Mouse (Mus musculus): Measurements from ENCODE around the gene Gba. TPM values are rescaled to one million over a fixed set of nuclear protein-coding genes. Genes with fewer than 3 reads are reported as not detected.

Gene Gba
- polyA plus RNA-seq, 1 experiment from 2014 or later, result 44.0 TPM

- Histone ChIP-seq H3K27ac (peak overlapping the region; percentile 59; the same call in 1 of the 2 replicates), H3K9ac (no peak overlapping the region), H3K36me3 (peaks cover 11% of the 10 kb centered on the region; the same call in 1 of the 2 replicates), H3K27me3 (0 out of 2 replicates have a peak, but pooled peaks cover 2% of the 10 kb centered on the region), H3K9me3 (replicated peaks) (no peaks in the 10 kb centered on the region), H3K4me2 (peak overlapping the region; percentile 25), H3K4me3 (replicated peaks) (no peak overlapping the region), H3K4me1 (peaks cover 40% of the 10 kb centered on the region)
- 41% methylated on average over 6 of the region's 6 CpGs for WGBS
- no peak for ATAC-seq (replicated peaks; ENCODE audit: low FRiP score)
These were observed 29.9 kb downstream of the Gba start for GRCm38 (mm10) chr3:89232614-89233013.

- Histone ChIP-seq H3K36me3 (peaks cover 11% of the 10 kb centered on the region; the same call in 1 of the 2 replicates), H3K9ac (peak overlapping the region; percentile 12; the same call in 1 of the 2 replicates), H3K4me2 (no peak overlapping the region), H3K27ac (peak overlapping the region; percentile 59; the same call in 1 of the 2 replicates), H3K4me3 (replicated peaks) (no peak overlapping the region), H3K9me3 (replicated peaks) (no peaks in the 10 kb centered on the region), H3K27me3 (0 out of 2 replicates have a peak, but pooled peaks cover 2% of the 10 kb centered on the region), H3K4me1 (peaks cover 40% of the 10 kb centered on the region)
- peak; percentile 16; the same call in 1 of the 2 replicates for ATAC-seq (replicated peaks; ENCODE audit: low FRiP score)
- WGBS, result 70% methylated on average over 14 of the region's 14 CpGs
These were observed 30.9 kb downstream of the Gba start for GRCm38 (mm10) chr3:89233562-89234110.

DNA sequence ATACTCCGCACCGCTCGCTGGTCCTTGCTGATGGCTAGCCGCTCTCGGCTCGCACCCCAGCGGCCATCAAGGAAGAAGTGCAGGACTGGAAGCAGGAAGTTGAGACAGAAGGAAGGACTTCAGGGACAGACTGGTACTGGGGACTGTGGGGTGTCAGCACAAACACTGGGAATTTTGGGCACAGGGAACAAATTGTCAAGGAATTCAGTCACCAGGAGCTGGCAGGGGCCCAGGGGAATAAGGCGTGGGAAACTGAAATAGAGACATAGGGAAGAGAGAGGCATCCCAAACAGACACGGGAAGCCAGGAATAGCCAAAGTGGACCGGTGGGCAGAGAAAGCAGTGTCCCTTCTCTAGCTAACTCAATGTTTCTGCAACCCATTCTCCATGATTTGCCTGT, 33.8 kb downstream of the Gba start:
- no peak overlapping the region for H3K9ac ChIP-seq
- no peaks in the 10 kb centered on the region for H3K9me3 ChIP-seq (replicated peaks)
- no peak overlapping the region for H3K27ac ChIP-seq
- peaks cover 11% of the 10 kb centered on the region; the same call in 1 of the 2 replicates for H3K36me3 ChIP-seq
- 90% methylated on average over 10 of the region's 10 CpGs for WGBS
- no peak overlapping the region for H3K4me3 ChIP-seq (replicated peaks)
- no peaks in the 10 kb centered on the region for H3K27me3 ChIP-seq
- no peak overlapping the region for H3K4me2 ChIP-seq
- no peak for ATAC-seq (replicated peaks; ENCODE audit: low FRiP score)
- peaks cover 31% of the 10 kb centered on the region for H3K4me1 ChIP-seq

- Histone ChIP-seq H3K27ac (no peak overlapping the region), H3K27me3 (no peaks in the 10 kb centered on the region), H3K4me1 (peaks cover 26% of the 10 kb centered on the region), H3K4me3 (replicated peaks) (no peak overlapping the region), H3K36me3 (peaks cover 14% of the 10 kb centered on the region), H3K9ac (no peak overlapping the region), H3K9me3 (replicated peaks) (no peaks in the 10 kb centered on the region), H3K4me2 (no peak overlapping the region)
- no peak for ATAC-seq (replicated peaks; ENCODE audit: low FRiP score)
- WGBS, result 92% methylated on average over 21 of the region's 21 CpGs
These were observed 35.0 kb downstream of the Gba start for GRCm38 (mm10) chr3:89237682-89238081.

DNA sequence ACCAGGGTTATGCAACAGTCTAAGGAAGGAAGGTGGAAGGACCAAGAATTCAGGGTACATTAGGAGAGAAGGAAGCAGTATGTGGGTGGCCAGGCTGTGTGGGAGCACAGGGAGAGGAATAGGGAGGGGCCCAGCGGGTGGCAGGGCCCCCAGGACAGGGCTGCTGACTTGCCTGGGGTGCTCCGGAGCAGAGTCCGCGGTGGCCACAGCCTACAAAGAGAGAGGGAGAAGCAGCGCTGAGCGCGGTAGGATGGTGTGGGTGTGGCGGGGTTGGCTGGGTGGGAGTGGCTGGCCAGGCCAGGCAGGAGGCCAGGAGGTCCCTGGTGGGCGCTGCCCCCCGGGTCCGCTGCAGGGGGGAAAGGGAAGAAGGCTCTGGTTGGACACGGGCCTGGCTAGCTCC, 35.8 kb downstream of the Gba start:
- WGBS, result 43% methylated on average over 11 of the region's 12 CpGs
- ATAC-seq (replicated peaks; ENCODE audit: low FRiP score), result peak; percentile 43; the same call in 1 of the 2 replicates
- Histone ChIP-seq H3K4me3 (replicated peaks) (no peak overlapping the region), H3K9ac (no peak overlapping the region), H3K4me1 (peaks cover 26% of the 10 kb centered on the region), H3K36me3 (peaks cover 14% of the 10 kb centered on the region), H3K27me3 (no peaks in the 10 kb centered on the region), H3K4me2 (peak overlapping the region; percentile 15; the same call in 1 of the 2 replicates), H3K27ac (no peak overlapping the region), H3K9me3 (replicated peaks) (no peaks in the 10 kb centered on the region)

DNA sequence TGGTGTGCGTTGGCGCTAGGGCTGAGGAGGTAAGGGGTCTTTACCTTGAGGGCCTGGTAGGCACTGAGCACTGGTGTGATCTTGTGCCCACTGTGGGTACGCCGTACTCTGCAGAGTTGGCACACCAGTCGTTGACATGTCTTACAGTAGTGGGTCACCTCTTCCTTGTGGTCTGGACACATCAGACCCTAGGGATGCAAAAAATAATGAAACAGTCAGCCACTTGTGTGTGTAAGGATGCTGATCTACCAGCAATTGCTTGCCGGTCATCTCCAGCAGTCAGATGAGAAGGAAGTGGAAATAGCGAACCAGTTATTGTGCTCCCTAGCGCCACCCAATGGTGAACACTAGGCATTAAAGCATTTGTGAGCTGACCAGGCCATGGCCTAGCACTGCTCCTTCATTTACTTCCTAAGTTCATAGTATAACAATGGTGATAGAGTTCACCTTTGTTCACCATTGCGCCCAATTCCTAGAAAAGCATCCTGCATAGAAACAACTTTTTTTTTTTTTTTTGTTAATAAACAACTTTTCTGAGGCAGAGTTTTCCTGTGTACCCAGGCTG, 39.7 kb downstream of the Gba start:
- H3K4me3 ChIP-seq (replicated peaks), result no peak overlapping the region
- H3K4me2 ChIP-seq, result no peak overlapping the region
- H3K36me3 ChIP-seq, result peaks cover 6% of the 10 kb centered on the region
- no peak overlapping the region for H3K27ac ChIP-seq
- H3K27me3 ChIP-seq, result 0 out of 2 replicates have a peak, but pooled peaks cover 4% of the 10 kb centered on the region
- no peaks in the 10 kb centered on the region for H3K9me3 ChIP-seq (replicated peaks)
- 78% methylated on average over 9 of the region's 9 CpGs for WGBS
- no peak overlapping the region for H3K9ac ChIP-seq
- ATAC-seq (replicated peaks; ENCODE audit: low FRiP score), result no peak
- H3K4me1 ChIP-seq, result peaks cover 56% of the 10 kb centered on the region

DNA sequence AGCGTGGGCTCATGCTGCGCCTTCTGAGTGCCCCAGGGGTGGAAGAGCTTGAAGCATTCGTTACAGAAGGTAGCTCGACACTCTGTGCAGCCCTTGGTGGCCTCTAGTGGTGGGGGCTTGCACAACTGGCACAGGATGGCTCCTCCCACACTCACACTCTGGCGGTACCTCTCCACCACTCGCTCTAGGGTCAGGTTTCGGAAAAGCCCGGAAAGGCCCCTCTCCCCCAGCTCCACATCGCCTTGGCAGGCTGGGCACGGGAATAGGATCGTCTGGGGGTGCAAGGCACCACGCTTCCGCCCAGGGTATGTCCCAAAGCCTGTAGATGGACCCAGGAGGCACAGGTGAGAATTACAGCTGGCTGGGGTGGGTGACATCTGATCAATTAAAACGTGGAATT, 40.9 kb downstream of the Gba start:
- Histone ChIP-seq H3K4me1 (peaks cover 57% of the 10 kb centered on the region), H3K27me3 (0 out of 2 replicates have a peak, but pooled peaks cover 4% of the 10 kb centered on the region), H3K9me3 (replicated peaks) (no peaks in the 10 kb centered on the region), H3K36me3 (peaks cover 13% of the 10 kb centered on the region), H3K27ac (peak overlapping the region; percentile 81), H3K4me3 (replicated peaks) (peak overlapping the region; percentile 72), H3K4me2 (peak overlapping the region; percentile 82), H3K9ac (0 out of 2 replicates have a peak overlapping the region, but pooled peaks have one; percentile 33)
- peak; percentile 40 for ATAC-seq (replicated peaks; ENCODE audit: low FRiP score)
- WGBS, result 12% methylated on average over 14 of the region's 14 CpGs

DNA sequence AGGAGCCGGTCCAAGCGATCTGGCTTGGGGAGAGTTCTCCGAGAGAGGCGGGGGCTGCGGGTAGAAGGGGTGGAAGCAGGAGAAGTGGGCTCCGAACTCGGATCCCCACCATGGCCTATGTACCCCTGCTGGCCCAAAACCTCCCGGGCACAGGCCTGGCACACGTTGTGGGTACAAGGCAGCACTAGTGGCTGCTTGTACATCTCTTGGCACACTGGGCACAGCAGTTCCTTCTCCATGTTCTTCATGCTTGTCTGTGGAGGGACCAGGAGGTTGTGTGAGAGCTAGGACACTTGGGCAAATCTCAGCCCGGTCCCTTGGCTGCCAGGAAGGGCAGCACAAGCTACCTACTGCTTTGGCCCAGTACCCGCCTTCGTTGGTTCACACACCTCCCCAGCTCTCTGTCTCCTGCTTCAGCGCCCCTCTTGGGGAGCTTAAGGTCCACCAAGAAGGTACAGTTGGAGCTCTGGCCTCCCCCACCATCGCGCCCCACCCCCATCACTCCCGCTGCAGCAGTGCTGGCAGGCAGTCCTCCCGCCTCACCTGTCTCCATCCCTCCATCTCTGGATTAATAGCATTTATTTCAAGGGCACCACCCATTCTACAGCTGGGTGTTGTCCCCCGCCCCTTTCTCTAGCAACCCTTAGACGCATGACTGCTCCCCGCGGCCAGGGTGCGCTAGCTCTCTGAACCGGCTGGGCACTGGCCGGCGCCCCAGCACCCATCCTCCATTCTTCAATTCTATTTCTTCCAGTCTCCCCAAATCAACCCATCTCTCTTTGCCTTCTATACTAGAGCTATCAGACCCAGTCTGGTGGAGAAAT, 41.6 kb downstream of the Gba start:
- Histone ChIP-seq H3K9ac (peak overlapping the region; percentile 42), H3K9me3 (replicated peaks) (no peaks in the 10 kb centered on the region)
- WGBS, result 8% methylated on average over 25 of the region's 25 CpGs

GRCm38 (mm10) chr3:89244982-89245687, 42.4 kb downstream of the Gba start:
- Histone ChIP-seq H3K27ac (peak overlapping the region; percentile 81), H3K9ac (peak overlapping the region; percentile 42)
- under 1% methylated on average over 26 of the region's 26 CpGs for WGBS

More for the DNA sequence above, 41.6 kb downstream of the Gba start:
- peak; percentile 23; the same call in 1 of the 2 replicates for ATAC-seq (replicated peaks; ENCODE audit: low FRiP score)
- 0 out of 2 replicates have a peak, but pooled peaks cover 4% of the 10 kb centered on the region for H3K27me3 ChIP-seq
- H3K27ac ChIP-seq, result peak overlapping the region; percentile 81
- H3K4me1 ChIP-seq, result peaks cover 53% of the 10 kb centered on the region
- H3K36me3 ChIP-seq, result peaks cover 21% of the 10 kb centered on the region
- H3K4me3 ChIP-seq (replicated peaks), result peak overlapping the region; percentile 72
- H3K4me2 ChIP-seq, result peak overlapping the region; percentile 82

GRCm38 (mm10) chr3:89245688-89246171, 43.0 kb downstream of the Gba start, which contains the start of gene Krtcap2:
Gene Krtcap2, plus strand, starts transcription at chr3:89245966.
- peaks cover 27% of the 10 kb centered on the region for H3K36me3 ChIP-seq
- H3K27ac ChIP-seq, result peak within 1 kb of the TSS; percentile 81
- H3K27me3 ChIP-seq, result 0 out of 2 replicates have a peak, but pooled peaks cover 4% of the 10 kb centered on the region
- peak within 1 kb of the TSS; percentile 72 for H3K4me3 ChIP-seq (replicated peaks)
- 4% methylated on average over 20 of the region's 20 CpGs for WGBS
- peak; percentile 22 for ATAC-seq (replicated peaks; ENCODE audit: low FRiP score)
- peak within 1 kb of the TSS; percentile 74 for H3K9ac ChIP-seq
- H3K4me2 ChIP-seq, result peak within 1 kb of the TSS; percentile 82
- peaks cover 58% of the 10 kb centered on the region for H3K4me1 ChIP-seq
- H3K9me3 ChIP-seq (replicated peaks), result no peaks in the 10 kb centered on the region

More at GRCm38 (mm10) chr3:89244982-89245687, 42.4 kb downstream of the Gba start:
- Histone ChIP-seq H3K36me3 (peaks cover 27% of the 10 kb centered on the region), H3K4me2 (peak overlapping the region; percentile 82), H3K9me3 (replicated peaks) (no peaks in the 10 kb centered on the region), H3K4me1 (peaks cover 53% of the 10 kb centered on the region), H3K27me3 (0 out of 2 replicates have a peak, but pooled peaks cover 4% of the 10 kb centered on the region), H3K4me3 (replicated peaks) (peak overlapping the region; percentile 72)
- peak; percentile 24; the same call in 1 of the 2 replicates for ATAC-seq (replicated peaks; ENCODE audit: low FRiP score)
